Mouse (Mus musculus) urinary bladder, adult 18-20 months (tissue): ENCODE measurements around the gene Nacc1.

Experiments used
- DNase-seq, 2 experiments: peaks; one replicate each; pipeline ENCODE4 v3.0.0; 2022; ENCODE audit warnings: low spot score in 2 of 2, mixed read lengths in 2 of 2

The Nacc1 gene

DNA sequence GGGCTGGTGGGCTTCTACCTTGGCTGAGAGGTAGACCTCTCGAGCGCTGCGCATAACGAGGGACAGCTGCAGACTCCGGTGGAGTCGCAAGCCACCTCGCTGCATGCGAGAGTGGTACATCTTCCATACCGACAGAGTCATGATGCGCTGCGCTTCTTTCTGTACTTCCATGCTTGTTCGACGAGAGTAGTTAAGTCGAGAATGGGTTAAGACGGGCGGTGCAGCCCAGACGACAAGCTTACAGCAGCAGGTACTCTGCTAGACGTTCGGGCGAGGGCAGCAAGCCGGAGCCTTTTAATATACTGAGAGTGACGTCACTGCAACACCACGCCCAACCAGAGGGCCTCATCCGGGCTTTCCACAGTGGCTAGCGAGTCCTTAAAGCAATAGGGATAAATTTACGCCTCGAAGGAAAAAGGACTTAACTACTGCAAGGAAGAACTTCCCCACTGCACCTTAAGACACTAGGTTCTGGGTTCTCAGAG lies 25.0 kb downstream of the Nacc1 start, which contains the start of gene Ier2:
TSS of gene Ier2 (minus strand) at position 272 of the 485 bp plus-strand sequence.
- peak; percentile 93 to 95 for DNase-seq

DNA sequence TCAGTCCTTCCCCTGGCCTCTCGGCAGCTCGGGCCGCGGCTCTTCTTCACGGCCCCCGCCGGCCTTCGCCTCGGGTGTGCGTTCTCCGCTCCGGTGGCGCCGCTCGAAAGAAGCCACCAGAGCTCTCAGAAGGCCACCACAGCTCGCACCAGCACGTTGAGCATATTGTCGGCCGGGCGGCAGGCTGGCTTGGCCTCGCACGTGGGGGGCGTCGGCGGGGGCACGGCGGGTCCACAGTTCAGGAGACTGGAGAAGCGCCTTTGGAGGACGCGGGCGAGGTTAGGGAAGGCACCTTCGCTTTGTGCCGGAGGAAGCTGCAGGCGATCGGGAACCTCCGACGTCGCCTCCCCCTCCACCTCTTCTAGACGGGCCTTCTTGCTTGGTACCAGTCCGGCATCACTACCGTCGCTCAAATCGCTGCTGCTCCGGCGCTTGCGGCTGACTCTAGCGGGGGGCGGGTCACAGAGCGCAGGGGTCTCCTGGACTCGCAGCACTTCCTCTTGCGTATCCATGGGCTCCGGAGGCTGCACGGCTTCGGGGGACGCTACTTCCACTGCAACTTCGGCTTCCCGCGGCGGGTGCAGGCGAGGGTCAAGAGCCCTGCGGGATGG lies 25.6 kb downstream of the Nacc1 start:
- peak in 1 of 2 experiments; percentile 29 for DNase-seq

DNA sequence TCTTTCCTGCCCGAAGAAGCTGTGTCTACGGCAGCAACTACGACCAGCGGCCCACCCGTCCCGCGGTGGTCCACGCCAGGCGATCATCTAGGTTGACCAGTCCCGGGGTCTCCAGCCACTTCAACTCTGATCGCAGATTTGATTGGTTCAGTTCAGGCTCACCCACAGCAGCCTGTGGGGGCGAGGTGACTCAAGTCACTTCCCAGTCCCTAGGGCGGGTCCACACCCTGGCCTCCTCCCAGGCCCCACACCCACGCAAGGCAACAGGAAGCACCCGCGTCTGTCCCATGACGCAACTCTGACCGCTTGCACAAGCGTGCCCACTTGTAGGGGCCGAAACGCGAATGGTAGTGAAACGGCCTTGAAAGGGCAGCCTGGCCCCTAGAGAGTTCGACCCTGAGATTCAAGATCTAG lies 26.2 kb downstream of the Nacc1 start:
- peak; percentile 89 to 96 for DNase-seq

DNA sequence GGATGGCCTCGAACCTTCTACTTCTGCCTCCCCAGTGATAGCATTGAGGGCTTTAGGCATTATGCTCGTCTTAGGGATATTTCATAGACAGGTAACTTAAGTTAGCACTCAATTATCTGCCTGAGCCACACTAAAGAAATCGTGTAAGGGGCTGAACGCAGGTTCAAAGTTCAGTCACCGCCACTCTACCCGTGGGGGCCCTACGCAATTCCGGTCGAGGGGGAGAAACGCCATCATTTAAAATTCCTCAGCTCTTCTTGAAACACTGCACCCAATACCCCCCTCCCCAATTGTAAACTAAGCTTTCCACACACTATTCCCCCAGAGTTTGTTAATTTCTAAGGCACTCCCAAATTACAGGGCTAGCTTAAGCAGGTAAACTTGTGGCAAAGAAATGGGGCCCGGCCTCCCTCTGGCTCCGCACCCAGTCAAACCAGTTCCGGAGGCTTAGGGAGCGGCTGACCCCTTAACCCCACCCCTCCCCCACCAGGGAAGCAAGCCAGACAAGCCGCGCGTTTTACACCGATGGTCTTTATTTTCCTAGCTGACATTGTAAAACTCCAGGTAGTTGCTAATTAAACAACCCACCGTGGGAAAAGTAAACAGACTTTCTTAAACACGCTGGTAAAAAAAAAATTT lies 26.7 kb downstream of the Nacc1 start:
- DNase-seq: peak; percentile 77 to 78

DNA sequence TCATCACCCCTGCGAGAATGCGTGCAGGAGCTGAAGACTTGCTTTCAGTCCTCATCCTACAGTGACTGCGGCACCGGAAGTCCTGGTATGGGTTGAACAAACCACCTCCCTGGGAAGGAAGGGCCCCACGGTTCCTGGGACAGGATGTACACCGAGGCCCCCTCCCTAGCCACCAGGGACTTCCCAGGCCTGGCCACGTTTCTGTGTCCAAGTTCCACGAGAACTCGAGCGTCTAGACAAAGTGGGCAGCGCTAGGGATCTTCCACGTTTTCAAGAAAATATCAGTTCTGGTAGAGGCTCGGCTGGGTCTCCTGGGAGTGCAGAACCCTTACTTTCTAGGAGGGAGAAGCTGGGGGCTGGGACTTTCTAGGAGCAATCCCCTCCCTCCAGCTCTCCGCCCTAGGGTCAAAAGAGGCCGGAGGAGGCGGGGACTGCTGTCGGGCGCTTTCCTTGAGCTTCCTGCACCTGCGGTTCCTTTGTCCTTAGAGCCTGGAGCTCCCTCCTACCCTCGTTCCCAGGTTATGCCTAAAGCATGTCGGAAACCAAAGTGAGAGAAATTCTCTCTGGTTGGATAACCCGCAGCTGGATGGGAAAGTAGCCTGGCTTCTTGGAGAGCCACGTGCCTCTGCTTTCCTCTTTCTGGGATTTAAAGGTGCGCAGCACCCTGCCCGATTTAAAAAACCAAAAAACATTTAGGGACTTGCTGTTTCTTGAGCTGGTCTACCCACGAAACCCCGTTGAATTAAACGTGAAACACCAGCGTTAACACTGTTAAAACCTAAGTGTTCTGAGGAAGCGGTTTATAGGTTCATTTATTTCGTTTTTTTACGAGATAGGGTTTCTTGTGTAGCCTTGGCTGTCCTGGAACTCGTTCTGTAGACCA lies 27.5 kb downstream of the Nacc1 start:
- DNase-seq: peak; percentile 63 to 73

DNA sequence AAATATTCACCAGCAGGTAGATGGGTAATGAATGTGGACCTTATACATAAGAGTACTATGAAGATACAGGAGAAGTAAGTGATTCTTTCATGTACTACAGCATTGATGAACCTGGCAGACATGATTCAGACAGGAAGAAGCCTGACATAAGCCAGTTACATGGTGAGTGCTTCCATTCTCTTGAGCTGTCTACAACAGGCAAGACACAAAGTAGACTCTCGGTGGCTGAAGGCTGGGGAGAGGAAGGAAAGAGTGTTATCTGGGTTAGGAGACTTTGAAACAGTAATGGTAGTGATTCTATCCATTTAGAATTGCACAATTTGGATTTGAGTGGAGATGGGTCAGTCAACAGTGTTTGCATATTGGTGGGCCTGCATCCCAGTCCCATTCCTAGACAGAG lies 28.7 kb downstream of the Nacc1 start:
- DNase-seq: no peak

DNA sequence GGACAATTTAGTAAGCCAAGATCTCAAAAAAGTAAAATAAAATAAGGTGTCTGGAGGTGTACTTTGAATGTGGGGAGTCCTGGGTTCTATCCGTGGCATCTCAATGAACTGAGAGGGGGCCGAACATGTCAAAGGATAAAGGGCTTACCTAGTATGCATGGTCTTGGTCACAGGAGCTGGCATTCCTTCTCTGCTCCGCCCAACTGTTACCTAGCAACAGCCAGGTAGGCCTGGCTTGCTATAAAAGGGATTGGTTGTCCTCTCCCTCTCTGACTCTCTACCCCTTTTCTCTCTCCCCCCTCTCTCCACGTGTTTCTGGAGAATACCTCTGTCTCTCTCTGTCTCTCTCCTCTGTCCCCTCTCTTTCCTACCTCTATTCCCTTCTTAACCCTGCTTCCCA lies 30.0 kb downstream of the Nacc1 start:
- DNase-seq: no peak

DNA sequence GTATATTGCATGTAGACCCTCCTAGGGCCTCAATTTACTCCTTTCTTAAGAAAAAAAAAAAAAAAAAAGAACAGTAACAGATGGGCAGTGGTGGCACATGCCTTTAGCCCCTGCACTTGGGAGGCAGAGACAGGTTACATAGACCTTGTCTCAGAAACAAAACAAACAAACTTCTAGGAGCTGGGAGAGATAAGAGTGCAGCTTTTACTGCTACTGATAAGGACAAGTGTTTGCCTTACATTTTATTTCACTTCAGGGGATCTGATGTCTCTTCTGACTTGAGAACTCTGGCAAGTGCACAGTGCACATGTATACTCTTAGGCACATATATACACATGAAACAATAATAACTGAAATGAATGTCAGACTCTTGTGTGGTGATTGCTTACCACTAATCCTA lies 30.5 kb downstream of the Nacc1 start:
- no peak for DNase-seq

DNA sequence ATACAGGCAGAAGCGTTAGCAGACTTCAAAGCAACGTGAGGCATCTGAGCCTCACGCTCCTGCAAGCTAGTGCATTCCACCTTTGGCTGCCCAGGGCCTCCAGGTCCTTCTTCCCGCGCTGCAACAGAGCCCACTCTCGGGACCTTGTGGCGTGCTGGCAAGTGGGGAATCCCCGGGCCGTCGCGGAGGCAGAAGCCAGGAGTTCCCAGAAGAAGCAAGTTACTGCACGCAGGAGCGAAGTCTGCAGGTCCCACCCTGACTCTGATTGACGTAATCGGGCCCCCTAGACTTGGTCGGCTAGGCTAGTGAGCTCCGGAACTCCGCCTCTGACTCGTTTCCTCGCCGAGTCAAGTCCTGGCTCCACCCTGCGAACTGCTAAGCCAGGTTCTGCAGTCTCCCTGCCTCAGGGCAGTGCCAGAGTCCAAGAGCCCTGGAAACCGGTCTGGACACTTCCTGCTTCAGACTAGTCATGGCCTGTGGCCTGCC lies 31.0 kb downstream of the Nacc1 start:
- peak; percentile 75 to 88 for DNase-seq

DNA sequence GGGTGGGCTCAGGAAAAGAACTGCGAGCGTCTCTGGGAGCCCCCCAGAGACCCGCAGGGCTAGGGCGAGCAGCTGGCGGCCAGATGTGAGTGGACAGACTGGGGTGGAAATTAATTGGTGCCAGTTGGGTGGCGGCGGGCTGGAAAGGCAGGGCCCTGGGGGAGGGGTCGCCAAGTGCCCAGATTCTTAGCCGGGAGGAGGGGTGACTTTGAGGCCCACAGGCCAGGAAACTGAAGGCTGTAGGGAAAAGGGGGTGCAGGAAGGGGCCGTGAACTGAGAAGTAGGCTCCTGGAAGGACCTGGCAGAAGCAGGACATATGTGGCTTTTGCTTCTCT lies 31.5 kb downstream of the Nacc1 start:
- DNase-seq: no peak

DNA sequence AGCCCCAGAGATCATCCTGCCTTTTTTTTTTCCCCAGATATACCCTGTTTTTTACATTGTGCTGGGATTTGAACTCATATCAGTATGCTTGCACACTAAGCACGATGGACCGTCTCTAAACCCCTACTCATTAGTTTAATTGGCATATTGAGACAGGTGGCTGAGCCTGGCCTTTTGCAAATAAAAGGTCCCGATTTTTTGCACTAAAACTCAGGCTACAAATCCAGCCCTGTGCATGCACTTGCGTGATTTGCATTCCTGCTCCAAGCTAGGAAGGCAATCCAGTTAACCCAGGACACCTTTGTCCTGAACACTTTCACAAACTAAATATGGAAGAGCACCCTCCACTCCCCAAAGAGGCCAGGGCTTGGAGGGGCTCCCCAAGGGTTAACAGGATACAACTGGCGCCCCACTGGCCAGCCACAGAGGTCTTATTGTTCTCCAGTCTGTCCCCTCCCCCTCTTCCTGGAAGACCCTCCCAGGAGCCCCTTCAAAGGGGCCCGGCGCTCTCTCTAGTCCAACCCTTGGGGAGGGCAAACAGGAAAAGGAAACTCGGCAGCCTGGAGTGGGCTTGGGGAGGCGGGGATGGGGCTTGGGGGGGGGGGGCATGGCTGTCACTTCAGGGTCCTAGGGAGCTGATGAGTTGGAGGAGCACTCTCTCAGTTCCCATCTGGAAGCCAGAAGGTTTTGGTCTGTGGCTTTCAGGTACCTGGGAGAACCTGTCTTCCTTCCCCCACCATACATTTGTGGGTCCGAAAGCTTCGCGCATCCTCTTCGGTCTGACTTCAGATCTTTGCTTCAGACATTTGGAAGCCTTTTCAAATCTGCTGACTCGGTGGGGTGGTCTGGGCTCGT lies 32.1 kb downstream of the Nacc1 start:
- DNase-seq: no peak

DNA sequence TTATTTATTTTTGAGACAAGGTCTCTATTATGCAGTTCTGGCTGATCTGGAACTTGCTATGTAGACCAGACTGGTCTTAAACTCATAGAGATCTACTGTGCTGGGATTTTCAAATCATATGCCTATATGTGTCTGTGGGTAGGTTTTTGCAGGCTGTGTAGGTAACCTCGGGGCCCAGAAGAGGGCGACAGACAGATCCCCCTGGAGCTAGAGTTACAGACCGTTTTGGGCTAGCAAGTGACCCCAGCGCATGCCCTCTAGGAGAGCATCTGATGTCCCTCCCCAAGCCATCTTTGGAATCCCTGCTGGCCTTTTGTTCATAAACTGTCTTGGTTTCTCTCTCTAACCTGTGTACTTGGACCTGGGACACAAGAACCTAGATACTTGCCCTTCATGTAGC lies 33.1 kb downstream of the Nacc1 start:
- DNase-seq: no peak

DNA sequence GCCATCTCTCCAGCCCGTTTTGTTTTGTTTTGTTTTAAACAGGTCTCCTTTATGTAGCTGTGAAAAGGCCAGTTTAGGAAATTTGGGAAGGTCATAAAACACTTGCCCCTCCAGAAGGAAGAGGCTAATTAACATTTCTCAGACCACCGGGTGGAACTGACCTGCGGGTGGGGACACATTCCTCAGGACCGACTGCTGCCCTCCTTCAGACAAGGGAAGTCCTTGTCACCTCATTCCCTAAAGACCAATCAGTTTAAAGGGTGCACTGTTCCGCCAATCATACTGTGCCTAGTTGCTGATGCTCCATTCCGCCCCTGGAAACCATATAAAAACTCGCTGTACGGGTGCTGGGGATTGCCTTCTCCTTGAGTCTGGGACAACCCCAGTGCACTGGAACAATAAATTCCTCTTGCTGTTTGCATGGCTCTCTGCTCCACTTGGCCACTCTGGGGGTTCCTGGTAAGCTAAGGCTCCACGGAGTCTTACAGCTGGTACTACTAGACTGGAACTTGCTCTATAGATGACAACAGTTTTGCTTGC lies 34.5 kb downstream of the Nacc1 start:
- DNase-seq: no peak

DNA sequence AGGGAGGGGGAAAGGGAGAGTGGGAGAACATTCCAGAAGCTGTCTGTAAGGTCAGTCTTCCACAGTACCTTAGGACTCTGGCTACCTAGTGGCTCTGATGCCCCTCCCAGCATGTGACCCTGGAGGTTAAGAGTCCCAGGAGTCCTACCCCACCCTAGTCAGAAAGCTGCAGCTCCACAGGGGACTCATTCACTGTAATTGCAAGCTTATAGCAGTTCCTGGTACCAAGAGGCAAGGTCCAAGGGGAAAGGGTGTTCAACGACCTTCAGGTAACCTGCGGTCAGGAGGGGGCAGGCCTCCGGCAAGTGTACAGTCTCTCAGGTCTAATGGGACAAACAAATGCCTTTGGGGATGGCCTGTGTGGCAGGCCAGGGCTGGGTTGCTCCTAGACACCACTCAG lies 37.4 kb downstream of the Nacc1 start:
- no peak for DNase-seq

DNA sequence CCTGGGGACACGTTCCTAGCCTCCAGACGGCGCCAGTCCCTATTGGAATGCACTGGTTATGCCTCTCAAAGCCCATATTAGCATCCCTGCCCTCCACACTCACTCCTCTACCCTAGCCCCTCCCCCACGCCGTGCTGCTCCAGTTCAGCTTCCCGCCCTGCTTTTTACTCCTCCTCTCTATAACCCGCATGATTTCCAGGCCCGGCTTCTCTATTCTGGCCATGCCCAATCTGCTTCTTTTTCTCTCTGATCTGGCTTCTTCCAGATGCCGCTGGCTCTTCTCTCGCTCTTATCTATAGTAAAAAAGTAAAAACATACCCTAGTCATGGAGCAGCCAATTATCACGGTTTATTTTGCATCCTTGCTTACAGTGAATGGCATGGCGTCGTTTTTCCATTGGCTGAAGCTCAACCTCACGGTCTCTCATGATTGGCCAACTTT lies 40.2 kb downstream of the Nacc1 start:
- no peak for DNase-seq

DNA sequence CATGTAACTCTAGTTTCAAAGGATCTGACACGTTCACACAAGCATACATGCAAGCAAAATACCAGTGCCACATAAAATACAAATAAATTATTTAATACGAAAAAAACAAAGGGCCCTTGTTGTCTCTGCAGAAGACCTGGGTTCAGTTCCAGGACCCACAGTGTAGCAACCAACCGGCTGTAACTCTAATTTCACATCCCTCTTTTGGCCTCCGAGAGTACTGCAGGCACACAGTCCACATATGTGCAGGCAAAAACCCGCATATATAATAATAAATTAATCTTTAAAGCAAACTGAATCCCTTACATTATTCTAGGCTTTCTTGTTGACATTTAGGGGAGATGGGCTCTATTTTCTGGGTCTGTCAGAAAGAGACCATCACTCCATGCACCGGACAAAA lies 40.9 kb downstream of the Nacc1 start:
- no peak for DNase-seq

DNA sequence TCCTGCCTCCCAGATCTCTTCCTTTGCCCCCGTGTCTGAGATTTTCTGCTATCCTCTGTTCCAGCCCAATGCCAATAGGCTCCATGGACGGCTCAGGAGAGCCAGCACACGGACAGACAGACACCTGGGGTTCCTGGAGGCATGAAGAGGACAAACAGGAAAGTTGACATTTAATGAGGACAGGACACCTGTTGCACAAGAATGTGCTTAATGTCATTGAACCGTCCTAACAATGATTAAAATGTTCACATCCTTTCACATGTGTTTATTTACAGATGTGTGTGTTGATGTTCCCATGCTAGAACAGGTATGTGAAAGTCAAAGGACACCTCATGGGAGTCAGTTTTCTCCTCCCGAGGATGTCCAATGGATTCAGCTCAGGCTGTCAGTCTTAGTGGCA lies 44.6 kb downstream of the Nacc1 start:
- DNase-seq: no peak

DNA sequence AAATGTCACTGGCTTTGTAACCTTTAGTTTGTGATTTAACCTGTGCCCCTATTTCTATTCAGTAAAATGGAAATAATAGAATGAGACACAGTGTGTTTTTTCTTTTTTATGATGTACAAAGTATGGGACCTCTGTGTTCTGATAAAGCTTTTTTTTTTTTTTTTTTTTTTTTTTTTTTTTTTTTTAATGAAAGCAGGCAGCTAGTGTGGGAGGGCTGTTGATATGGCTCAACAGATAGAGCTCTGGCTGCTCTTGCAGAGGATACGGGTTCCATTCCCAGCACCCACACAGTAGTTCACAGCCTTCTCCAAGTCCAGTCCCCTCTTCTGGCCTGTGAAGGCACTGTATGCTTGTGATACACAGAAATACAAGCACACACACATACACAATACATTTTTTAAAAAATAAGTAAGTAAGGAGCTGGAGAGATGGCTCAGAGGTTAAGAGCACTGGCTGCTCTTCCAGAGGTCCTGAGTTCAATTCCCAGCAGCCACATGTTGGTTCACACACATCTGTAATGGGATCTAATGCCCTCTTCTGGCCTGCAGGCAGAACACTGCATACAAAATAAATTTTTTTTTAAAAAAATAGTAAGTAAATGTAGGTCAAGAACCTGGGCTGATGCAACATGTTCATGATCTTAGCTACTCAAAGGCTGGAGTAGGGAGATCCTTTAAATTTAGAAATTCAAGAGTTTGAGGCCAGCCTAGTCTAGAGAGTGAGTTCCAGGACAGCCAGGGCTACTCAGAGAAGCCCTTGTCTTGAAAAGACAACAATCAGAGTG lies 45.9 kb downstream of the Nacc1 start:
- DNase-seq: no peak

DNA sequence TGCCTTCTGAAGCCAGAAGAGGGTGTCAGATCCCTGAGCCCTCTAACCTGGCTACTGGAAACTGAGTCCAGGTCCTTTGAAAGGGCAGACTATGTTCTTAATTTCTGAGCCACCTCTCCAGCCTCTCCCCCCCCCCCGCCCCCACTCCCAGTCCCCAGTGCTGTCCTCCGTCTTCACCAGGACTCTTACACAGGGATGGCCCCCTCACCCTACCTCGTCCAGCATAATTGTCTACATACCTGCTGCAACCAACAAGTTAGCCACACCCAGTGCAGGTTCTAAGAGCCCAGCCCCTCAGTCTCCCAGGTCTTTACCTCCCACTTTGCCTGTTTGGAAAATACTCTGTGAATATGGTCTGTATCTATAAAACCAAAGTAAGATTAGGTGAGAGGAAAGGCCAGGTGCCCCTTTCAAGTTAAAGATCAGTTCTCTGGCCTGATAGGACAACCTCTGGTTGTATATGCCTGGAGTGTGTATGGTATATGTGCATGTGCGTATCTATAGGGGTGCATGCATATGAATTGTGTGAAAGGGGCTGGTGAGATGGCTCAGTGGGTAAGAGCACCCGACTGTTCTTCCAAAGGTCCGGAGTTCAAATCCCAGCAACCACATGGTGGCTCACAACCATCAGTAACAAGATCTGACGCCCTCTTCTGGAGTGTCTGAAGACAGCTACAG lies 46.9 kb downstream of the Nacc1 start:
- no peak for DNase-seq
